In the genomic region with DNA sequence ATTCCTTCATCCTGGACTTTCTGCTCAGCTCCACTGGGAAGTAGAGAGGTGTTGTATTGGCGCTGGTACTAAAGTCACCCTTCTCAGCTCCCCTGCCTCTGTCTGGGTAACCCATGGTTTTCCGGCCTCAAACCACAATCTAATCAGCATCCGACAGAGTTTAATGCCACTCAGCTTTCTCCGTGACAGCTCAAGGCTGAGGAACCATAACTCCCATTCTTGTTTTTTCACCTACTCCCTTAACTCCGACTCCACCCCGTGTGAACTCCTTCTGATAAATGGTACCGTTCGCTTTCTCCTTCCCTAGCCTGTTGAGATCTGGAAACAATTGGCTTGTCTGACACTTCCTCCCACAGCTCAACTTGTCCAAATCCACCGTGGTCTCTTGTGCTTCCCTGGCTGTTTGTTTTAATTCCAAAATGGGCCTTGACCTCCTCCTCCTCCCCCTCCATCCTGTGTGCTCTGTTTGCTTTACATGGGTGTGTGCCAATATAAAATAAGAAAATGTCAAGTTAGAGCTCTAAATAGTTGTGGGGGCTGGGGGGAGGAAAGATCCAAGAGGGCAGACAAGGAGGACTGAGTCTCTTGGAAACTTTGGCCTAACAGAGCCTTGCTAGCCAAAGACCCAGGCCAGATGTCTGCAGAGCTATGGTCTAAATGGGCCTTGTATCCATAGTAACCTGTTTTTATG, we compare ENCODE assay signal across 8 mouse cellular contexts. TPM values are rescaled to one million over a fixed set of nuclear protein-coding genes. Genes with fewer than 3 reads are reported as not detected.
DNase-seq lines count a peak whose midpoint lies in the region; ATAC-seq and TF ChIP-seq lines count a peak whose summit lies in the region.
"Had no signal": no experiment of that assay in that cellular context is flagged by ENCODE, and none has a peak within 500 bp of the region (broad histone marks: within the 10 kb centered on the region; RNA-seq: fewer than 3 reads in every experiment).

No protein-coding gene starts in this region.

- no peak for TF ChIP-seq POLR2A in limb, embryonic 14.5 days (IDR thresholded peaks at IDR 0.05; ENCODE audit: borderline replicate concordance, extremely low read depth, insufficient read depth, insufficient read length)

- no peak overlapping the region for H3K9ac ChIP-seq in embryonic facial prominence, embryonic 15.5 days
- no peak overlapping the region for H3K9ac ChIP-seq in limb, embryonic 14.5 days (ENCODE audit: low read depth, low read length, severe bottlenecking)

- no peak overlapping the region for H3K4me3 ChIP-seq in embryonic facial prominence, embryonic 15.5 days (replicated peaks)
- H3K4me3 ChIP-seq in limb, embryonic 14.5 days (replicated peaks; ENCODE audit: low read length): no peak overlapping the region
- H3K4me3 ChIP-seq: myocyte had no signal

- H3K9me3 ChIP-seq in embryonic facial prominence, embryonic 15.5 days (replicated peaks): no peaks in the 10 kb centered on the region
- H3K9me3 ChIP-seq in limb, embryonic 14.5 days (ENCODE audit: control insufficient read depth, low read length): no peaks in the 10 kb centered on the region

- DNase-seq in thymus, postnatal 14 days: peak; percentile 41
- DNase-seq in thymus, postnatal 10 days (ENCODE audit: low spot score in 2 of 2): no peak
- DNase-seq in limb, embryonic 14.5 days (ENCODE audit: low spot score): peak; percentile 74
- no peak for DNase-seq in right cerebral cortex, adult 18-20 months
- no peak for DNase-seq in urinary bladder, postnatal 25 days (ENCODE audit: low spot score)
- no peak for DNase-seq in retina, embryonic 14.5 days (ENCODE audit: low spot score)

- WGBS in embryonic facial prominence, embryonic 15.5 days: 28% methylated on average over 9 of the region's 9 CpGs
- WGBS in limb, embryonic 14.5 days: 28% methylated on average over 9 of the region's 9 CpGs

- H3K4me2 ChIP-seq in embryonic facial prominence, embryonic 15.5 days (replicated peaks): no peak overlapping the region
- no peak overlapping the region for H3K4me2 ChIP-seq in limb, embryonic 14.5 days (replicated peaks; ENCODE audit: low read depth, low read length, severe bottlenecking)

- no peaks in the 10 kb centered on the region for H3K27me3 ChIP-seq in embryonic facial prominence, embryonic 15.5 days
- no peaks in the 10 kb centered on the region for H3K27me3 ChIP-seq in limb, embryonic 14.5 days (ENCODE audit: control insufficient read depth, insufficient read depth, low read length)

- no peaks in the 10 kb centered on the region for H3K36me3 ChIP-seq in embryonic facial prominence, embryonic 15.5 days
- H3K36me3 ChIP-seq in limb, embryonic 14.5 days (ENCODE audit: control insufficient read depth, insufficient read depth, low read length): no peaks in the 10 kb centered on the region

- peak; percentile 57; the same call in 1 of the 2 replicates for ATAC-seq in embryonic facial prominence, embryonic 15.5 days (ENCODE audit: insufficient number of reproducible peaks, low FRiP score, low TSS enrichment, low read depth)
- peak; percentile 80 for ATAC-seq in limb, embryonic 14.5 days (ENCODE audit: low FRiP score, low read depth)

- peaks cover 19% of the 10 kb centered on the region for H3K4me1 ChIP-seq in embryonic facial prominence, embryonic 15.5 days
- H3K4me1 ChIP-seq in limb, embryonic 14.5 days (ENCODE audit: control insufficient read depth, insufficient read depth, low read length): peaks cover 17% of the 10 kb centered on the region

- peak overlapping the region; percentile 71 for H3K27ac ChIP-seq in embryonic facial prominence, embryonic 15.5 days (replicated peaks)
- peak overlapping the region; percentile 78 for H3K27ac ChIP-seq in limb, embryonic 14.5 days (replicated peaks; ENCODE audit: low read depth, low read length)

RNA-seq across cellular contexts. Expression of a gene that starts 12.7 kb away (rescaled TPM):
- polyA plus RNA-seq in embryonic facial prominence, embryonic 15.5 days (2015; fragmentation: Nextera tagmentation; extraction: Ambion mirVana): 7.3 and 8.3 TPM in 2 replicates
- 12.7 and 14.7 TPM in 2 replicates for polyA plus RNA-seq in limb, embryonic 14.5 days (2012; rRNA removed)
- polyA plus RNA-seq in limb, embryonic 14.5 days (2014; fragmentation: Nextera tagmentation; extraction: Ambion mirVana): 14.3 and 14.4 TPM in 2 replicates

Comparison
In these comparisons a context has a peak if more than half of its experiments do, and no peak if none do; other contexts are left out.
1. DNase-seq: peak in thymus, postnatal 14 days (single experiment) and limb, embryonic 14.5 days (single experiment); none in thymus, postnatal 10 days (0 of 2), right cerebral cortex, adult 18-20 months (single experiment), urinary bladder, postnatal 25 days (single experiment) and retina, embryonic 14.5 days (single experiment).